Mouse (Mus musculus) MEL (cell line): Measurements from ENCODE around the gene Rpl39. TPM values are rescaled to one million over a fixed set of nuclear protein-coding genes. Genes with fewer than 3 reads are reported as not detected.

Experiments used
- DNase-seq: peaks from one replicate; pipeline ENCODE4 v3.0.0; 2011; ENCODE audit warnings: low read depth, low spot score
- H3K27ac ChIP-seq: 2 replicates; pipeline ENCODE4 v1.5.1; 2012; ENCODE audit warnings: low read depth, mild to moderate bottlenecking, control low read depth, low read length, moderate library complexity; ENCODE audit not compliant: control insufficient read depth
- H3K27me3 ChIP-seq, 2 experiments: fragments of 150-350 bp in 1 of 2; sonication (generic) in 1 of 2; 2 replicates each; pipeline ENCODE4 v1.6.1; 2012; ENCODE audit warnings: low read length in 2 of 2, mild to moderate bottlenecking in 2 of 2, improper control_type of control experiment in 1 of 2, moderate library complexity in 1 of 2; ENCODE audit not compliant: insufficient read depth in 2 of 2, control insufficient read depth in 1 of 2
- H3K36me3 ChIP-seq, 2 experiments: 2 replicates each; pipeline ENCODE4 v1.6.1; 2012 to 2014; ENCODE audit warnings: low read length in 2 of 2, improper control_type of control experiment in 1 of 2, inconsistent platforms in 1 of 2, mild to moderate bottlenecking in 1 of 2; ENCODE audit not compliant: insufficient read depth in 2 of 2, control insufficient read depth in 1 of 2
- H3K4me1 ChIP-seq, 2 experiments: fragments of 150-350 bp in 1 of 2; sonication (generic) in 1 of 2; 2 replicates each; pipeline ENCODE4 v1.6.1; 2012; ENCODE audit warnings: low read length in 2 of 2, improper control_type of control experiment in 1 of 2, mild to moderate bottlenecking in 1 of 2; ENCODE audit not compliant: insufficient read depth in 2 of 2, control insufficient read depth in 1 of 2
- H3K4me3 ChIP-seq, 2 experiments: fragments of 150-350 bp in 1 of 2; sonication (generic) in 1 of 2; 2 replicates each; pipeline ENCODE4 v1.5.1; 2012; ENCODE audit warnings: low read depth in 2 of 2, low read length in 2 of 2, mild to moderate bottlenecking in 2 of 2, moderate library complexity in 2 of 2, control low read depth in 1 of 2, improper control_type of control experiment in 1 of 2; ENCODE audit not compliant: control insufficient read depth in 1 of 2, insufficient read depth in 1 of 2
- H3K79me2 ChIP-seq: 2 replicates; pipeline ENCODE4 v1.6.1; 2012; ENCODE audit warnings: mild to moderate bottlenecking, low read length, moderate library complexity; ENCODE audit not compliant: control insufficient read depth, poor library complexity, insufficient read depth
- H3K9ac ChIP-seq: 2 replicates; pipeline ENCODE4 v1.6.1; 2012; ENCODE audit warnings: low read depth, mild to moderate bottlenecking, control low read depth, low read length, moderate library complexity; ENCODE audit not compliant: control insufficient read depth, poor library complexity, severe bottlenecking
- H3K9me3 ChIP-seq: fragments of 150-350 bp; sonication (generic); replicated peaks from 2 replicates; pipeline ENCODE4 v1.6.1; 2012; ENCODE audit warnings: mild to moderate bottlenecking, low read length, improper control_type of control experiment, moderate library complexity; ENCODE audit not compliant: insufficient read depth
- CHD2 ChIP-seq: IDR thresholded peaks from 2 replicates; pipeline ENCODE4 v1.6.1; 2011; ENCODE audit warnings: low read length, improper control_type of control experiment
- E2F4 ChIP-seq: IDR thresholded peaks from 2 replicates; pipeline ENCODE4 v1.6.1; 2011; ENCODE audit warnings: low read depth, low read length, improper control_type of control experiment, borderline replicate concordance
- EP300 ChIP-seq, 2 experiments: IDR thresholded peaks; 2 replicates each; pipeline ENCODE4 v1.6.1; 2011; ENCODE audit warnings: improper control_type of control experiment in 2 of 2, low read length in 2 of 2, low read depth in 1 of 2, mild to moderate bottlenecking in 1 of 2
- ETS1 ChIP-seq: IDR thresholded peaks from 2 replicates; pipeline ENCODE4 v1.6.1; 2012; ENCODE audit warnings: low read depth, mild to moderate bottlenecking, inconsistent platforms, low read length, improper control_type of control experiment, moderate library complexity
- GABPA ChIP-seq: IDR thresholded peaks from 2 replicates; pipeline ENCODE4 v1.6.1; 2012; ENCODE audit warnings: low read depth, mild to moderate bottlenecking, inconsistent platforms, low read length, improper control_type of control experiment, moderate library complexity
- MAX ChIP-seq: IDR thresholded peaks from 2 replicates; pipeline ENCODE4 v1.6.1; 2011; ENCODE audit warnings: low read length, improper control_type of control experiment
- MEF2A ChIP-seq: IDR thresholded peaks from 2 replicates; pipeline ENCODE4 v1.6.1; 2014; ENCODE audit warnings: low read depth, mild to moderate bottlenecking, inconsistent platforms, low read length, improper control_type of control experiment; ENCODE audit not compliant: poor library complexity, insufficient replicate concordance, severe bottlenecking; ENCODE audit errors: extremely low read depth
- MXI1 ChIP-seq: IDR thresholded peaks from 2 replicates; pipeline ENCODE4 v1.6.1; 2011; ENCODE audit warnings: mild to moderate bottlenecking, low read depth, low read length, improper control_type of control experiment
- MYB ChIP-seq: IDR thresholded peaks from 2 replicates; pipeline ENCODE4 v1.6.1; 2011; ENCODE audit warnings: mild to moderate bottlenecking, low read depth, low read length, improper control_type of control experiment
- NELFE ChIP-seq: IDR thresholded peaks from 2 replicates; pipeline ENCODE4 v1.6.1; 2011; ENCODE audit warnings: low read depth, low read length, improper control_type of control experiment
- NRF1 ChIP-seq: IDR thresholded peaks from 2 replicates; pipeline ENCODE4 v1.6.1; 2014; ENCODE audit warnings: low read depth, mild to moderate bottlenecking, inconsistent platforms, low read length, improper control_type of control experiment, moderate library complexity; ENCODE audit not compliant: poor library complexity, insufficient read depth, severe bottlenecking
- POLR2A ChIP-seq, 2 experiments: IDR thresholded peaks; 2 replicates each; pipeline ENCODE4 v1.6.1; 2011 to 2012; ENCODE audit warnings: low read length in 2 of 2, mild to moderate bottlenecking in 2 of 2, control low read depth in 1 of 2, improper control_type of control experiment in 1 of 2, low read depth in 1 of 2, moderate library complexity in 1 of 2; ENCODE audit not compliant: control insufficient read depth in 1 of 2, insufficient read depth in 1 of 2, poor library complexity in 1 of 2
- POLR2AphosphoS5 ChIP-seq: IDR thresholded peaks from 2 replicates; pipeline ENCODE4 v1.6.1; 2012; ENCODE audit warnings: low read depth, borderline replicate concordance, mild to moderate bottlenecking, inconsistent platforms, low read length, moderate library complexity, mixed read lengths
- RAD21 ChIP-seq: IDR thresholded peaks from 2 replicates; pipeline ENCODE4 v1.6.1; 2011; ENCODE audit warnings: mild to moderate bottlenecking, low read depth, low read length, improper control_type of control experiment
- SIN3A ChIP-seq: IDR thresholded peaks from 2 replicates; pipeline ENCODE4 v1.6.1; 2012; ENCODE audit warnings: low read length, improper control_type of control experiment, inconsistent platforms
- TAL1 ChIP-seq: IDR thresholded peaks from 2 replicates; pipeline ENCODE4 v1.6.1; 2012; ENCODE audit warnings: mild to moderate bottlenecking, inconsistent platforms, low read length, moderate library complexity, mixed read lengths
- USF2 ChIP-seq, 2 experiments: IDR thresholded peaks; 2 replicates each; pipeline ENCODE4 v1.6.1; 2011 to 2012; ENCODE audit warnings: improper control_type of control experiment in 2 of 2, low read length in 2 of 2, borderline replicate concordance in 1 of 2, inconsistent platforms in 1 of 2, low read depth in 1 of 2, mild to moderate bottlenecking in 1 of 2; ENCODE audit not compliant: insufficient read depth in 1 of 2
- ZKSCAN1 ChIP-seq: IDR thresholded peaks from 2 replicates; pipeline ENCODE4 v1.6.1; 2012; ENCODE audit warnings: low read depth, mild to moderate bottlenecking, inconsistent platforms, low read length, improper control_type of control experiment, moderate library complexity
- ZMIZ1 ChIP-seq: IDR thresholded peaks from 2 replicates; pipeline ENCODE4 v1.6.1; 2012; ENCODE audit warnings: low read depth, mild to moderate bottlenecking, inconsistent platforms, low read length, improper control_type of control experiment, moderate library complexity
- polyA plus RNA-seq, 2 experiments: library from polyadenylated mRNA; stranded (reverse) in 1 of 2; unstranded in 1 of 2; fragments of >175 nt in 1 of 2; fragments of >200 nt in 1 of 2; gene quantifications; 2 replicates each; pipeline versions ENCODE4 v1.2.1 to v1.2.4; 2012; ENCODE audit warnings: low replicate concordance in 2 of 2, low read depth in 1 of 2; ENCODE audit not compliant: insufficient read length in 2 of 2, insufficient read depth in 1 of 2, missing spikeins in 1 of 2
- total RNA-seq: library from RNA; depleted of rRNA; stranded (reverse); fragments of 300-350 nt; gene quantifications from 2 replicates; pipeline ENCODE4 v1.2.3, GENCODE M21; 2012

Rpl39 gene
- total and polyA plus RNA-seq, 3 experiments: 1,063 to 1,279 TPM; not detected in 1

- H3K9me3 ChIP-seq: no peaks in the 10 kb centered on the region
- no peak overlapping the region for H3K27ac ChIP-seq
Measured at GRCm38 (mm10) chrX:37117085-37117484, 31.9 kb upstream of the Rpl39 start.

DNA sequence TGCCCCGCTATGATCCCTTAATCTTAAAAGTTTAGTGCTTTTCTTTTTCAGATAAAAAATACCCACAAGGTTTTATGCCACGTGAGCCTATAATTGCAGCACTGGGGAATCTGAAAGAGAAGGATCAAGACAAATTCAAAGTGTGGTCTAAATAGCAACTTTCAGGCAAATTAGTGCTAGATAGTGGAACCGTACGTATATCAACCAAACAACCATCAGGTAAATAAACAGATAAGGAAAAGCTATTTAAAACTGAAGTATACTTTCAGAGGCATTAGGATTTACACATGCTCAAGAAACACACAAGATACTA is 25.6 kb upstream of the Rpl39 start:
- Histone ChIP-seq H3K36me3 (peaks cover 4 to 19% of the 10 kb centered on the region in 2 experiments), H3K27ac (peak overlapping the region; percentile 40; the same call in 1 of the 2 replicates), H3K9ac (peak overlapping the region; percentile 50), H3K27me3 (no peaks in the 10 kb centered on the region), H3K4me3 (peak overlapping the region; percentile 42 to 43; a peak in 3 of 4 replicates), H3K79me2 (peaks cover 11% of the 10 kb centered on the region), H3K4me1 (peaks cover 0 to 2% of the 10 kb centered on the region in 2 experiments; a peak in 2 of 4 replicates), H3K9me3 (no peaks in the 10 kb centered on the region)
- DNase-seq: peak; percentile 53
- TF ChIP-seq POLR2A (IDR thresholded peaks at IDR 0.05; ENCODE audit: control insufficient read depth in 1 of 2, insufficient read depth in 1 of 2, low read depth in 1 of 2, low read length in 2 of 2, poor library complexity in 1 of 2) (peak in 1 of 2 experiments; percentile 34; a peak in 1 of 4 replicates), ZMIZ1 (peak; percentile 99), MYB (no peak), E2F4 (no peak), NELFE (peak; percentile 19; the same call in 1 of the 2 replicates), POLR2AphosphoS5 (peak; percentile 75; the same call in 1 of the 2 replicates), ETS1 (0 out of 2 replicates have a peak, but pooled peaks have one; percentile 45), TAL1 (no peak), CHD2 (no peak), GABPA (no peak), RAD21 (no peak)

More at GRCm38 (mm10) chrX:37117085-37117484, 31.9 kb upstream of the Rpl39 start:
- H3K4me1 ChIP-seq: no peaks in the 10 kb centered on the region
- TF ChIP-seq NRF1 (no peak), EP300 (IDR thresholded peaks at IDR 0.05; ENCODE audit: low read depth in 1 of 2, low read length in 2 of 2) (no peak), MYB (no peak), MXI1 (no peak), SIN3A (no peak), USF2 (IDR thresholded peaks at IDR 0.05; ENCODE audit: borderline replicate concordance in 1 of 2, insufficient read depth in 1 of 2, low read depth in 1 of 2, low read length in 2 of 2) (no peak), MEF2A (no peak), ZKSCAN1 (no peak), MAX (no peak)
- no peak overlapping the region for H3K4me3 ChIP-seq
- no peaks in the 10 kb centered on the region for H3K79me2 ChIP-seq
- peaks cover 0 to 2% of the 10 kb centered on the region in 2 experiments; a peak in 1 of 4 replicates for H3K27me3 ChIP-seq
- DNase-seq: no peak
- no peak overlapping the region for H3K9ac ChIP-seq
- no peaks in the 10 kb centered on the region for H3K36me3 ChIP-seq
